Mouse (Mus musculus): ENCODE data around the gene Ube2ql1. TPM values are rescaled to one million over a fixed set of nuclear protein-coding genes. Genes with fewer than 3 reads are reported as not detected.

Ube2ql1 gene
- polyA plus RNA-seq, 1 experiment from 2014 or later: 14.2 TPM

DNA sequence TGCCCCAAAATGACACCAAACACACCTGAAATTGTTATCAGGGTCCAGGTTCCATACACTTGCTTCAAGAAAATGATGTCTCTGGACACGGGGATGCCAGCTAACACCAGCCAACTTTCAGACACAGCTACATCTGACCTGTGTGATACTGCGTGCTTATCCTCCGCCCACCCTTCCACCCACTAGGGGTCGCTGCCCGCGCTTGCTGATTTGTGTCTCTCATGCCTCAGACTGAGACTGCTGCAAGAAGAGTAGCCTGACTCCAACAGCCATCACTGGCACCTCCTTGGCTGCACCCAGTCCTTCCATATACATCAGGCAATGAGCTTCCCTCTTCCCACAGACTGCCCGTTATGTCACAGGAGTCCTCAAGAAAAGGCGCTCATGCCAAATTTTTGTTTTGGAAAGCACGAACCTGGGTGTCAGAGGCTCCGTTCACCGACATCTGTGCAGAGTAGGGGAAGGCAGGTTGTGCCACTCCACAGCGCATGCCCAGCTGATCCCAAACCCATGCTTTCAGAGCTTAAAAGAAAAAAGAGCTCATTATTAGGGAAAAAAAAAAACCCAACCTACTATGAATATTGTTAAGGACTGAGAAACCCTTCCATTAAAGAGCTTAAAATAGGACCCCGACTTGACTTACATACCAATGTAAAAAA, 43.2 kb downstream of the Ube2ql1 start:
- DNase-seq (ENCODE audit: low spot score) (peak; percentile 88), ATAC-seq (ENCODE audit: low FRiP score) (peak; percentile 71)
- Histone ChIP-seq H3K9ac (ENCODE audit: low read depth, low read length) (no peak overlapping the region), H3K27me3 (ENCODE audit: control insufficient read depth, insufficient read depth, low read length) (no peaks in the 10 kb centered on the region), H3K27ac (ENCODE audit: low read depth, low read length) (no peak overlapping the region), H3K4me1 (replicated peaks; ENCODE audit: control insufficient read depth, insufficient read depth, low read length) (no peaks in the 10 kb centered on the region), H3K4me3 (ENCODE audit: low read depth, low read length) (no peak overlapping the region), H3K36me3 (ENCODE audit: control insufficient read depth, insufficient read depth, low read length) (no peaks in the 10 kb centered on the region), H3K4me2 (replicated peaks; ENCODE audit: low read depth, low read length) (no peak overlapping the region), H3K9me3 (ENCODE audit: control insufficient read depth, low read length) (no peaks in the 10 kb centered on the region)
- WGBS: 45% methylated on average over 13 of the region's 13 CpGs

DNA sequence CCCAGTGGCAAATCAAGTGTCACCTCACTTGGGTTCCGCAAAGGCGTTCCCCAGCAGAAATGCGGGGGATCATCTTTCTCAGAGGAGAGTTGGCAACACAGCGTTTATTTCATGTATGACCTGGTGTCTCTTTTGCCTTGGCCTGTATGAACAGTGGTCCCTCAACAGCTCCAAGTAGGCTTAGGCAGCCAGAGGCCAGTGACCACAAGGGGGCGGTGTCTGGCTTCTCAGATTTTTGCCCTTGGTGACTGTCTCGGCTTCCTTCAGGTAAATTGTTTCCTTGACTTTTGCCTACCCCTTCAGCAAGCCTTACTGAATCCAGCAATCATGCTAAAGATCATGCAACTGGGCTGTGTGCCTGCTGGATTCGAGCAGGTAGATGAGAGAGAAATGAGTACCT, 48.6 kb downstream of the Ube2ql1 start:
- no peak for ATAC-seq (ENCODE audit: low FRiP score)
- H3K27ac ChIP-seq (ENCODE audit: low read depth, low read length): no peak overlapping the region
- no peaks in the 10 kb centered on the region for H3K36me3 ChIP-seq (ENCODE audit: control insufficient read depth, insufficient read depth, low read length)
- H3K27me3 ChIP-seq (ENCODE audit: control insufficient read depth, insufficient read depth, low read length): no peaks in the 10 kb centered on the region
- no peak overlapping the region for H3K4me3 ChIP-seq (ENCODE audit: low read depth, low read length)
- H3K9me3 ChIP-seq (ENCODE audit: control insufficient read depth, low read length): no peaks in the 10 kb centered on the region
- no peak overlapping the region for H3K9ac ChIP-seq (ENCODE audit: low read depth, low read length)
- H3K4me1 ChIP-seq (replicated peaks; ENCODE audit: control insufficient read depth, insufficient read depth, low read length): no peaks in the 10 kb centered on the region
- WGBS: 39% methylated on average over 7 of the region's 7 CpGs
- H3K4me2 ChIP-seq (replicated peaks; ENCODE audit: low read depth, low read length): no peak overlapping the region
- peak; percentile 80 for DNase-seq (ENCODE audit: low spot score)

DNA sequence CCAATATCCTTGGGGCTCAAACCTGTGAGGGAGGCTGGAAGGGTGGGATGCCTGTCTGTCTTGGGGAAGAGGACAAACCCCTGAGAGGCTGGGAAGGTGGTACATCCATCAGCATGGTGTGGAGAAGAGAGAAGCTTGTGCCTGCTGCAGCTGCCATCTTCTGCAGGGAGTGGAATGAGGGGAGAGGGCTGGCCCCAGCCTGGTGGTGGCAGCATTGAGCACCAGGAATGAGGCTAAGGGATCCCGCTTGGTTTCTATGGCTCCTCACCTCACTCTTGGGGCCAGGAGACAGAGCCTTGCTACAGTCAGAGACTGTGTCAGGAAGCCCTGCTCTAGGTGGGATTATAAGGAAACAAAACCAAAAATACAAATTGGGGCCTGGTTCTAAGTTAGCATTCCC, 52.7 kb downstream of the Ube2ql1 start:
- Histone ChIP-seq H3K4me1 (replicated peaks; ENCODE audit: control insufficient read depth, insufficient read depth, low read length) (no peaks in the 10 kb centered on the region), H3K4me2 (replicated peaks; ENCODE audit: low read depth, low read length) (no peak overlapping the region), H3K9me3 (ENCODE audit: control insufficient read depth, low read length) (no peaks in the 10 kb centered on the region), H3K27ac (ENCODE audit: low read depth, low read length) (no peak overlapping the region), H3K36me3 (ENCODE audit: control insufficient read depth, insufficient read depth, low read length) (no peaks in the 10 kb centered on the region), H3K9ac (ENCODE audit: low read depth, low read length) (no peak overlapping the region), H3K27me3 (ENCODE audit: control insufficient read depth, insufficient read depth, low read length) (no peaks in the 10 kb centered on the region), H3K4me3 (ENCODE audit: low read depth, low read length) (no peak overlapping the region)
- ATAC-seq (ENCODE audit: low FRiP score): no peak
- 58% methylated on average over 1 of the region's 1 CpGs for WGBS
- DNase-seq (ENCODE audit: low spot score): peak; percentile 31

DNA sequence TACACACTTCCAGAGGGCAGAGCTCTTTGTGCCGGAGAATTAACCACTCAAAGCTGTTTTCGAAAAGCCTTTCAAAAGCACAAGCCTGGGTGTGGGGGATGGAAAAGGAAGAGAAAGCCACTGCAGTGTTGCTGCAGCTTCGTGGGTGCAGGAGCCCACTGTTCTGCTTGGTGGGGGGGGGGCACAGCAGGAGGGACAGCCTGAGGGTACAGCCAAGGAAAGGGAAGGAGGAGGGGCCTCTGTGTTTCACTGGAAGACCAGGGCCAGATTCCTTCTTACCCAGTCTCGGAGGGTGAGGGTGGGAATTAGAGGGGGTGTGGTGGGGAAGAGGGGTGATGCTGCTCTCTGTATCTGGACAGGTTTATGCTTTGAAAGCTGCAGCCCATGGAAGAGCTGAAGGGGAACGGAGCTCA, 54.3 kb downstream of the Ube2ql1 start:
- 32% methylated on average over 5 of the region's 5 CpGs for WGBS
- no peaks in the 10 kb centered on the region for H3K27me3 ChIP-seq (ENCODE audit: control insufficient read depth, insufficient read depth, low read length)
- no peak overlapping the region for H3K27ac ChIP-seq (ENCODE audit: low read depth, low read length)
- no peaks in the 10 kb centered on the region for H3K9me3 ChIP-seq (ENCODE audit: control insufficient read depth, low read length)
- H3K4me1 ChIP-seq (replicated peaks; ENCODE audit: control insufficient read depth, insufficient read depth, low read length): no peaks in the 10 kb centered on the region
- H3K9ac ChIP-seq (ENCODE audit: low read depth, low read length): no peak overlapping the region
- ATAC-seq (ENCODE audit: low FRiP score) (peak; percentile 59), DNase-seq (ENCODE audit: low spot score) (no peak)
- H3K4me2 ChIP-seq (replicated peaks; ENCODE audit: low read depth, low read length): no peak overlapping the region
- no peaks in the 10 kb centered on the region for H3K36me3 ChIP-seq (ENCODE audit: control insufficient read depth, insufficient read depth, low read length)
- H3K4me3 ChIP-seq (ENCODE audit: low read depth, low read length): no peak overlapping the region

DNA sequence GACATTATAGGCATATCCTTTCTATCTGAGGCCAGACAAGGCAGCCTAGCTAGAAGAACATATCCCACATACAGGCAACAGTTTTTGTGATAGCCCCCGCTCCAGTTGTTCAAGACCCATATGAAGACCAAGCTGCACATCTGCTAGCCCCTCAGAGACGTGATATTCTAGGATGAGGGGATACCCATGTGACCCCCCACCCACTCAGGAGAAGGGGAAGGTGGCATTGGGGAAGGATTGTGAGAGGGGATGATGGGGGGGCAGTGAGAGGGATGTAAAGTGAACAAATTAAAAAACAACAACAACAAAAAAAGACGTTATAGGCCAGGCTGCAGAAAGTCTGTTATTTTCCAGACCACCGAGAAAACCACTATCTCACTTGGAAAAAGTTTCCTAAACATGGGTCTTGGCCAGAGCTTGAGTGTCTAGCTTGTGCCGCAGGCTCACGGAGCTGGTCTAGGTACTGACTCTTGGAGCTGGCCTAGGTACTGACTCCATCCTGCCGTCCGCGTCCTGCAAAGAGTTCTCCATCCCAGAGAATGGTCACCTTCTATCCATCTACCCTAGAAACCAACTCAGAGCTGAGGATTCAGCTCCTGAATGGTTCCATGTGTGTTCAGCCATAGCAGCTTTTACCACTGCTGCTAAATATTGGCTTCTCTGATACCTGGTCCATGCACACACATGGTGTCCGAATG, 65.6 kb downstream of the Ube2ql1 start:
- WGBS: 64% methylated on average over 10 of the region's 10 CpGs

DNA sequence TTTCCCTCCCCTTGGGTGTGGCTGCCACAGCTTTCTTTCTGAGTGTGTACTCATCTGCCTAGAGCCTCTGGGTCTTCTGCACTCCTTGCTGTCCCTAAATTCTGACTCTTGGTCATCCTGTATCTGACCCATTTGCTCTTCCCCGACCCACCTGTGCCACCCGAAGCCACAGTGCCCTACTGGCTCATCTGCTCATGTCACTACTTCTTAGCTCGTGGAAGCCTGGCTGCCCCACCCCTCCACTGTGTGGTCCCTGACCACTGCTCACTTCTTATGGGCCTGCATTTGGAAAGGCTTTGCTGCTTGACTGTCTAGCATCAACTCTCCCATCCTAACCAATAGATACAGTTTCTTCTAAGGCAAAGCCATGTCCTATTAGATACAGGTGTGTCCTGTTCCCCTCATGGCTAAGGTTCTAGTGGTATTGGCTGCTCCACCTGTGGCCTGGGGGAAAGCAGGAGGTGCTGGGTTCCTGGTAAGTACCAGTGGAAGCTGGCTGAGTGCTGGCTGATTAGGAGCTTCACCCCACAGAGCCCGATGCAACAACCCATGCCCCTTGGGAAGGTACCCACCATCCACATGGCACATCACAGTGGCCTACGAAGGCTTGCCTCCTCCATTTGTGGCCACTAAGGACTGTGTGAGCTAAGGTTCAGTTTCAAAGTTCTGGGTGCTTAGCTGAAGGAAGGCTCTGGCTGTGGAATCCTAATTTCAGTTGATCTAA, 66.3 kb downstream of the Ube2ql1 start:
- H3K4me3 ChIP-seq (ENCODE audit: low read depth, low read length): no peak overlapping the region
- no peaks in the 10 kb centered on the region for H3K9me3 ChIP-seq (ENCODE audit: control insufficient read depth, low read length)
- no peaks in the 10 kb centered on the region for H3K27me3 ChIP-seq (ENCODE audit: control insufficient read depth, insufficient read depth, low read length)
- WGBS: 89% methylated on average over 5 of the region's 5 CpGs
- H3K9ac ChIP-seq (ENCODE audit: low read depth, low read length): no peak overlapping the region
- no peaks in the 10 kb centered on the region for H3K36me3 ChIP-seq (ENCODE audit: control insufficient read depth, insufficient read depth, low read length)
- no peaks in the 10 kb centered on the region for H3K4me1 ChIP-seq (replicated peaks; ENCODE audit: control insufficient read depth, insufficient read depth, low read length)
- H3K4me2 ChIP-seq (replicated peaks; ENCODE audit: low read depth, low read length): no peak overlapping the region
- no peak for ATAC-seq (ENCODE audit: low FRiP score)
- H3K27ac ChIP-seq (ENCODE audit: low read depth, low read length): no peak overlapping the region
- DNase-seq (ENCODE audit: low spot score): no peak

More for the DNA sequence above, 65.6 kb downstream of the Ube2ql1 start:
- Histone ChIP-seq H3K36me3 (ENCODE audit: control insufficient read depth, insufficient read depth, low read length) (no peaks in the 10 kb centered on the region), H3K9ac (ENCODE audit: low read depth, low read length) (no peak overlapping the region), H3K27ac (ENCODE audit: low read depth, low read length) (no peak overlapping the region), H3K4me3 (ENCODE audit: low read depth, low read length) (no peak overlapping the region), H3K4me2 (replicated peaks; ENCODE audit: low read depth, low read length) (no peak overlapping the region), H3K9me3 (ENCODE audit: control insufficient read depth, low read length) (no peaks in the 10 kb centered on the region), H3K4me1 (replicated peaks; ENCODE audit: control insufficient read depth, insufficient read depth, low read length) (no peaks in the 10 kb centered on the region), H3K27me3 (ENCODE audit: control insufficient read depth, insufficient read depth, low read length) (no peaks in the 10 kb centered on the region)
- no peak for DNase-seq (ENCODE audit: low spot score)
- ATAC-seq (ENCODE audit: low FRiP score): no peak

DNA sequence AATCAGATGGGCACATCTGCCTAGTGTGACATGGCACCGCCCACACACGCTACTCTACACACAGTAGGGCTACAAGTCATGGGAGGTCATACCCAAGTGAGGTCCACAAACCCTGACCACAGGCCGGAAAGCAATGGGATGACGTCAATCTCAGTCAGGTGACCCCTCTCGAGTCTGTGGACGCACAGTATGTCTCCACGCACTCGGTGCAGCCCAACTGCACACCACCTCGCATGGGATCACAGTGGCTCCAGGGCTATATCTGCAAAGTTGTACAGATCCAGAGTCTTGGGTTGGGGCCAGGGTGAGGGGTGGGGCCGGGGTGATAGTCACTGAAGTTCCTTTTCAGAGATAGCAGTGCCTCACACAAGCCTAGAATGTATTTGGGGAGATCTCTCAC, 67.1 kb downstream of the Ube2ql1 start:
- WGBS: 91% methylated on average over 10 of the region's 10 CpGs

DNA sequence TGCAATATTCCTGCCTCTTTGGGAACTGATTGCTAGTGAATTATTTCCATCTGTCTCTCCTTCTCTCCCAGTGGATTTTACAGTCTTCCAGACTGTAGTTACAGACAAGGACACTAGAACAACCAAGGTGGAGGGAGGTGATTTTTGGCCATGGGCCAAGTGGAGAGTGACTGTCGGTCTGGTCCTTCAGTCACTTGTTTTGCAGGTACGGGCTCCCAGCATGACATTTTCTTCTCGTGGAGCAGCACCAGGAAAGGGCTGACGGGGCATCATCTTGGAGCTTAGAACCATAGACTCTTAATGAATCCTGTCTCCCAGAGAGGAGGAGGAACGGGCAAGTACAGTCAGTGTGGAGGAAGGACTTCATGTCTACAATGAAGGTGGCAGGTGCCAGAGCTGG, 67.6 kb downstream of the Ube2ql1 start:
- no peak overlapping the region for H3K27ac ChIP-seq (ENCODE audit: low read depth, low read length)
- no peaks in the 10 kb centered on the region for H3K4me1 ChIP-seq (replicated peaks; ENCODE audit: control insufficient read depth, insufficient read depth, low read length)
- no peak for ATAC-seq (ENCODE audit: low FRiP score)
- no peaks in the 10 kb centered on the region for H3K9me3 ChIP-seq (ENCODE audit: control insufficient read depth, low read length)
- no peak overlapping the region for H3K4me2 ChIP-seq (replicated peaks; ENCODE audit: low read depth, low read length)
- no peak for DNase-seq (ENCODE audit: low spot score)
- H3K9ac ChIP-seq (ENCODE audit: low read depth, low read length): no peak overlapping the region
- WGBS: 88% methylated on average over 5 of the region's 5 CpGs
- H3K27me3 ChIP-seq (ENCODE audit: control insufficient read depth, insufficient read depth, low read length): no peaks in the 10 kb centered on the region
- H3K4me3 ChIP-seq (ENCODE audit: low read depth, low read length): no peak overlapping the region
- no peaks in the 10 kb centered on the region for H3K36me3 ChIP-seq (ENCODE audit: control insufficient read depth, insufficient read depth, low read length)

More for the DNA sequence above, 67.1 kb downstream of the Ube2ql1 start:
- no peaks in the 10 kb centered on the region for H3K27me3 ChIP-seq (ENCODE audit: control insufficient read depth, insufficient read depth, low read length)
- no peak overlapping the region for H3K4me3 ChIP-seq (ENCODE audit: low read depth, low read length)
- no peak for ATAC-seq (ENCODE audit: low FRiP score)
- DNase-seq (ENCODE audit: low spot score): no peak
- no peak overlapping the region for H3K27ac ChIP-seq (ENCODE audit: low read depth, low read length)
- H3K4me2 ChIP-seq (replicated peaks; ENCODE audit: low read depth, low read length): no peak overlapping the region
- H3K36me3 ChIP-seq (ENCODE audit: control insufficient read depth, insufficient read depth, low read length): no peaks in the 10 kb centered on the region
- no peaks in the 10 kb centered on the region for H3K4me1 ChIP-seq (replicated peaks; ENCODE audit: control insufficient read depth, insufficient read depth, low read length)
- no peak overlapping the region for H3K9ac ChIP-seq (ENCODE audit: low read depth, low read length)
- H3K9me3 ChIP-seq (ENCODE audit: control insufficient read depth, low read length): no peaks in the 10 kb centered on the region

All from hindbrain, embryonic 11.5 days (tissue).